Mouse (Mus musculus): Measurements from ENCODE around the gene AI837181. TPM values are rescaled to one million over a fixed set of nuclear protein-coding genes. Genes with fewer than 3 reads are reported as not detected.

AI837181 gene
- polyA plus RNA-seq, 2 experiments: 57.1 to 97.5 TPM

GRCm38 (mm10) chr19:5407133-5407532, 17.8 kb upstream of the AI837181 start:
- Histone ChIP-seq H3K9me3 (ENCODE audit: control insufficient read depth, low read length) (no peaks in the 10 kb centered on the region), H3K36me3 (ENCODE audit: control insufficient read depth, insufficient read depth, low read length) (no peaks in the 10 kb centered on the region), H3K4me2 (replicated peaks; ENCODE audit: low read depth, low read length, severe bottlenecking) (peak overlapping the region; percentile 79), H3K27ac (replicated peaks; ENCODE audit: low read depth, low read length) (peak overlapping the region; percentile 94), H3K4me1 (ENCODE audit: control insufficient read depth, insufficient read depth, low read length) (peaks cover 9% of the 10 kb centered on the region; the same call in 1 of the 2 replicates), H3K4me3 (replicated peaks; ENCODE audit: low read length) (peak overlapping the region; percentile 60), H3K27me3 (ENCODE audit: control insufficient read depth, insufficient read depth, low read length) (no peaks in the 10 kb centered on the region), H3K9ac (ENCODE audit: low read depth, low read length, severe bottlenecking) (peak overlapping the region; percentile 77)
- peak; percentile 77 for DNase-seq (ENCODE audit: low spot score)
- peak; percentile 41; the same call in 1 of the 2 replicates for ATAC-seq (ENCODE audit: low FRiP score, low read depth)
- 13% methylated on average over 7 of the region's 7 CpGs for WGBS
- TF ChIP-seq POLR2A (IDR thresholded peaks at IDR 0.05; ENCODE audit: borderline replicate concordance, extremely low read depth, insufficient read depth, insufficient read length): no peak

- Histone ChIP-seq H3K4me3 (replicated peaks; ENCODE audit: low read length) (no peak overlapping the region), H3K4me2 (replicated peaks; ENCODE audit: low read depth, low read length, severe bottlenecking) (no peak overlapping the region), H3K9me3 (ENCODE audit: control insufficient read depth, low read length) (no peaks in the 10 kb centered on the region), H3K9ac (ENCODE audit: low read depth, low read length, severe bottlenecking) (no peak overlapping the region), H3K27me3 (ENCODE audit: control insufficient read depth, insufficient read depth, low read length) (no peaks in the 10 kb centered on the region), H3K27ac (replicated peaks; ENCODE audit: low read depth, low read length) (0 out of 2 replicates have a peak overlapping the region, but pooled peaks have one; percentile 10), H3K36me3 (ENCODE audit: control insufficient read depth, insufficient read depth, low read length) (no peaks in the 10 kb centered on the region), H3K4me1 (ENCODE audit: control insufficient read depth, insufficient read depth, low read length) (peaks cover 9% of the 10 kb centered on the region; the same call in 1 of the 2 replicates)
- ATAC-seq (ENCODE audit: low FRiP score, low read depth): no peak
- no peak for TF ChIP-seq POLR2A (IDR thresholded peaks at IDR 0.05; ENCODE audit: borderline replicate concordance, extremely low read depth, insufficient read depth, insufficient read length)
- WGBS: 88% methylated on average over 13 of the region's 13 CpGs
- no peak for DNase-seq (ENCODE audit: low spot score)
Observed at GRCm38 (mm10) chr19:5408057-5409001, 16.6 kb upstream of the AI837181 start.

- Histone ChIP-seq H3K27ac (replicated peaks; ENCODE audit: low read depth, low read length) (0 out of 2 replicates have a peak overlapping the region, but pooled peaks have one; percentile 10), H3K9me3 (ENCODE audit: control insufficient read depth, low read length) (no peaks in the 10 kb centered on the region), H3K4me1 (ENCODE audit: control insufficient read depth, insufficient read depth, low read length) (peaks cover 9% of the 10 kb centered on the region; the same call in 1 of the 2 replicates), H3K36me3 (ENCODE audit: control insufficient read depth, insufficient read depth, low read length) (no peaks in the 10 kb centered on the region), H3K9ac (ENCODE audit: low read depth, low read length, severe bottlenecking) (no peak overlapping the region), H3K4me2 (replicated peaks; ENCODE audit: low read depth, low read length, severe bottlenecking) (no peak overlapping the region), H3K27me3 (ENCODE audit: control insufficient read depth, insufficient read depth, low read length) (no peaks in the 10 kb centered on the region), H3K4me3 (replicated peaks; ENCODE audit: low read length) (no peak overlapping the region)
- no peak for DNase-seq (ENCODE audit: low spot score)
- WGBS: 53% methylated on average over 5 of the region's 5 CpGs
- TF ChIP-seq POLR2A (IDR thresholded peaks at IDR 0.05; ENCODE audit: borderline replicate concordance, extremely low read depth, insufficient read depth, insufficient read length): no peak
- ATAC-seq (ENCODE audit: low FRiP score, low read depth): no peak
Observed at GRCm38 (mm10) chr19:5409068-5409467, 15.9 kb upstream of the AI837181 start.

DNA sequence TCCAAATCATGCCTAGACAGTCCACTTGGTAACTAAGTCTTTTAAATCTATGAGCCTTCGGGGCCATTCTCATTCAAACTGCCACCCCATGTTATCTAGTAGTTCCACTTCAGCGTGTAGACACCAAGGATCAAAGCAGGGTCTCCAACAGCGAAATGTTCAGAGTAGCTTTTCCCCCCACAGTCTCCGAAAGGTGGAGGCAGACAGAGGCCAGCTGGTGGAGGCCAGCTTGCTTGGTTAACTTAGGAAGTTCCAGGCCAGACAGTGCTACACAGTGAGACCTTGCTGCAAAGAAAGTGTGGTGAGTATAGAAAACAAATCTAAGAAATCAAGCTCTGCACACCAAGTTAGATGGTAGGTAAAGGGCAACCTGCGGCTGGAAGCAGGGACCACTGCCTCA, 14.3 kb upstream of the AI837181 start:
- Histone ChIP-seq H3K4me3 (replicated peaks; ENCODE audit: low read length) (no peak overlapping the region), H3K9me3 (ENCODE audit: control insufficient read depth, low read length) (no peaks in the 10 kb centered on the region), H3K36me3 (ENCODE audit: control insufficient read depth, insufficient read depth, low read length) (no peaks in the 10 kb centered on the region), H3K4me2 (replicated peaks; ENCODE audit: low read depth, low read length, severe bottlenecking) (no peak overlapping the region), H3K4me1 (ENCODE audit: control insufficient read depth, insufficient read depth, low read length) (peaks cover 9% of the 10 kb centered on the region; the same call in 1 of the 2 replicates), H3K27ac (replicated peaks; ENCODE audit: low read depth, low read length) (no peak overlapping the region), H3K9ac (ENCODE audit: low read depth, low read length, severe bottlenecking) (no peak overlapping the region), H3K27me3 (ENCODE audit: control insufficient read depth, insufficient read depth, low read length) (no peaks in the 10 kb centered on the region)
- no peak for ATAC-seq (ENCODE audit: low FRiP score, low read depth)
- 83% methylated on average over 5 of the region's 5 CpGs for WGBS
- TF ChIP-seq POLR2A (IDR thresholded peaks at IDR 0.05; ENCODE audit: borderline replicate concordance, extremely low read depth, insufficient read depth, insufficient read length): no peak
- DNase-seq (ENCODE audit: low spot score): no peak

- ATAC-seq (ENCODE audit: low FRiP score, low read depth) (0 out of 2 replicates have a peak, but pooled peaks have one; percentile 24), DNase-seq (ENCODE audit: low spot score) (no peak)
- Histone ChIP-seq H3K4me3 (replicated peaks; ENCODE audit: low read length) (no peak overlapping the region), H3K36me3 (ENCODE audit: control insufficient read depth, insufficient read depth, low read length) (no peaks in the 10 kb centered on the region), H3K4me1 (ENCODE audit: control insufficient read depth, insufficient read depth, low read length) (peaks cover 9% of the 10 kb centered on the region; the same call in 1 of the 2 replicates), H3K9ac (ENCODE audit: low read depth, low read length, severe bottlenecking) (no peak overlapping the region), H3K9me3 (ENCODE audit: control insufficient read depth, low read length) (no peaks in the 10 kb centered on the region), H3K27ac (replicated peaks; ENCODE audit: low read depth, low read length) (no peak overlapping the region), H3K27me3 (ENCODE audit: control insufficient read depth, insufficient read depth, low read length) (no peaks in the 10 kb centered on the region), H3K4me2 (replicated peaks; ENCODE audit: low read depth, low read length, severe bottlenecking) (no peak overlapping the region)
- no peak for TF ChIP-seq POLR2A (IDR thresholded peaks at IDR 0.05; ENCODE audit: borderline replicate concordance, extremely low read depth, insufficient read depth, insufficient read length)
- WGBS: 54% methylated on average over 5 of the region's 5 CpGs
Observed at GRCm38 (mm10) chr19:5411961-5412360, 13.0 kb upstream of the AI837181 start.
